Mouse (Mus musculus) hindbrain, embryonic 16.5 days (tissue): ENCODE measurements around the gene Lekr1. TPM values are rescaled to one million over a fixed set of nuclear protein-coding genes. Genes with fewer than 3 reads are reported as not detected.
"Not testable (repeated sequence)": the region's sequence is repeated elsewhere in the genome, so short reads cannot be mapped to it uniquely, and the experiment has no call there.

Source experiments
- ATAC-seq: fragments of 200-750 bp; cut with Nextera tagmentation; 2 replicates; pipeline ENCODE4 v1.8.0; 2017; ENCODE audit warnings: moderate TSS enrichment, moderate library complexity
- H3K27ac ChIP-seq: fragments of 300-500 bp; sonication (generic); 2 replicates; pipeline ENCODE4 v1.5.1; 2014; ENCODE audit warnings: low read depth, mild to moderate bottlenecking, control low read depth, low read length, moderate library complexity
- H3K27me3 ChIP-seq: fragments of 300-500 bp; sonication (generic); replicated peaks from 2 replicates; pipeline ENCODE4 v1.6.1; 2014; ENCODE audit warnings: low read length; ENCODE audit not compliant: control insufficient read depth, insufficient read depth
- H3K36me3 ChIP-seq: fragments of 300-500 bp; sonication (generic); 2 replicates; pipeline ENCODE4 v1.6.1; 2014; ENCODE audit warnings: mild to moderate bottlenecking, low read length, moderate library complexity, mixed read lengths; ENCODE audit not compliant: control insufficient read depth, insufficient read depth
- H3K4me1 ChIP-seq: fragments of 300-500 bp; sonication (generic); 2 replicates; pipeline ENCODE4 v1.6.1; 2014; ENCODE audit warnings: low read depth, low read length; ENCODE audit not compliant: control insufficient read depth, insufficient read depth
- H3K4me2 ChIP-seq: fragments of 300-500 bp; sonication (generic); 2 replicates; pipeline ENCODE4 v1.6.1; 2014; ENCODE audit warnings: mild to moderate bottlenecking, low read length, control low read depth, moderate library complexity
- H3K4me3 ChIP-seq: fragments of 300-500 bp; sonication (generic); 2 replicates; pipeline ENCODE4 v1.5.1; 2014; ENCODE audit warnings: mild to moderate bottlenecking, low read length, control low read depth, moderate library complexity
- H3K9ac ChIP-seq: fragments of 300-500 bp; sonication (generic); 2 replicates; pipeline ENCODE4 v1.6.1; 2014; ENCODE audit warnings: low read depth, mild to moderate bottlenecking, control low read depth, low read length, moderate library complexity
- H3K9me3 ChIP-seq: fragments of 300-500 bp; sonication (generic); 2 replicates; pipeline ENCODE4 v1.6.1; 2014; ENCODE audit warnings: mild to moderate bottlenecking, low read length, moderate library complexity; ENCODE audit not compliant: control insufficient read depth
- WGBS: fragments of 180-500 bp; shearing (Covaris S2); extraction: QIAGEN DNeasy Blood & Tissue Kit; methylation state at CpG from one replicate; pipeline ENCODE4 v1.1.7; 2014; 5-methylcytosine and 5-hydroxymethylcytosine counted together
- polyA plus RNA-seq: library from polyadenylated mRNA; unstranded; fragments of >200 nt; fragmentation: Nextera tagmentation; extraction: Ambion mirVana; gene quantifications from 2 replicates; pipeline ENCODE4 v1.2.1, GENCODE M21; 2015

Lekr1 gene
- polyA plus RNA-seq, 1 experiment from 2014 or later = 7.2 TPM

DNA sequence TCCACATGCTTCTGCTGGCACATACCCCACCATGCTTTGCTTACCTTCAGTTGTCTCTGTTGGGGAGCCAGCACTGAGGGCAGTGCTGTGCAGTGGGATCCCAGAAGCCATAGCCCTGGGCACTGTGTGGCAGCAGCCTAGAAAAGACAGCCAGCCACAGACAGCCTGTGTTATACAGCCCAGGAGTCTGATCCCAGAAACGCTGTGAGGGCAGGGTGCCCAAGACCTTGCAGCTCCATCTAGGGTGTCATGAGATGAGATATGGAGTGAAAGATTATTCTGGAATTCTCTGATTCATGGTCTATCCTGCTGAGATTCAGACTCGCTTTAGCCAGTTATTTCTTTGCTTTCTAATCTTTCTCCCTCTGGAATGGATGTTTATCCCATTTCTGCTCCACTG lies 51.4 kb downstream of the Lekr1 start:
- Histone ChIP-seq H3K9me3 (no peaks in the 10 kb centered on the region), H3K4me1 (no peaks in the 10 kb centered on the region), H3K4me3 (no peak overlapping the region), H3K4me2 (no peak overlapping the region), H3K27ac (no peak overlapping the region), H3K36me3 (no peaks in the 10 kb centered on the region), H3K9ac (no peak overlapping the region), H3K27me3 (no peaks in the 10 kb centered on the region)
- ATAC-seq = no peak; the same call in 1 of the 2 replicates
- WGBS = 78% methylated on average over 2 of the region's 2 CpGs

- Histone ChIP-seq H3K4me1 (no peaks in the 10 kb centered on the region), H3K4me3 (no peak overlapping the region), H3K9me3 (no peaks in the 10 kb centered on the region), H3K9ac (no peak overlapping the region), H3K27ac (no peak overlapping the region), H3K27me3 (no peaks in the 10 kb centered on the region), H3K4me2 (no peak overlapping the region), H3K36me3 (no peaks in the 10 kb centered on the region)
- WGBS = 83% methylated on average over 4 of the region's 4 CpGs
- ATAC-seq = no peak
Measured at GRCm38 (mm10) chr3:65722897-65723296, 56.9 kb downstream of the Lekr1 start.

DNA sequence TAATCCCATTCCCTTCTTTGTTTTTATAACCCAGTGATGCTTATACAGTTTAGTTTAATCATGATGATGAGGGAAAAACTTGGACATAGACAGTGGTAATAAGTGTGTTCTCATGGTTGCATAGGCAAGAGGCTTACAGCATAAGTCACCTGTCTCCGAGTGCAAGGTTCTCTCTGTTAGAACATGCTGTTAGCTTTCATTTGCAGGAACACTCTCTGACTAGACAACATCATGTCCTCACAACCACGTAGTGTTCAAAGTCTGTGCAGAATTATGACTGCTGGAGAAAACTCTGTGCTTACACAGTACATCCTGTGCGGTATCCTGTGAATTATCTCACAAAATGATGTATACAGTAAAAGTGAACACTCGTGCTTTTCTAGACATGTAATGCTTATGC lies 57.6 kb downstream of the Lekr1 start:
- Histone ChIP-seq H3K9me3 (no peaks in the 10 kb centered on the region), H3K4me3 (no peak overlapping the region), H3K27me3 (no peaks in the 10 kb centered on the region), H3K4me1 (no peaks in the 10 kb centered on the region), H3K4me2 (no peak overlapping the region), H3K36me3 (no peaks in the 10 kb centered on the region), H3K27ac (no peak overlapping the region), H3K9ac (no peak overlapping the region)
- no peak for ATAC-seq
- 90% methylated on average over 4 of the region's 4 CpGs for WGBS

DNA sequence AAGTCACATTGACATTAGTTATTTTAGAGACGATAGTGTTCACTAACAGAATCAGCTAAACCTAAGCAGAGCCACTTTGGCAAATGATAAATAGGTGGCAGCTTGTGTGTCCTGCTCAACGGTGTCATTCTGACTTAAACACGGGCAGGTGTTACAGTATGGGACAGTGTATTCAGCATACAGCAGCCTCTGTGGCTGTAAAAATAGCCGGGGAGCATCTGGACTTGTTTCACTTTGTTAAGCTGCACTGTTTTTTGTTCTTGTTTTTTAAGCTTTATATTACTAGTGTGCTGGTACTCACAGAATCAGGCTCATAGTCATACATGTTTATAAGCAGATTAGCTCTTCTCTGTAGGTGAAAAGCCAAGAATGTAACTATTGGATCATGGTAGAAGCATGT lies 71.8 kb downstream of the Lekr1 start:
- Histone ChIP-seq H3K4me1 (no peaks in the 10 kb centered on the region), H3K9me3 (no peaks in the 10 kb centered on the region), H3K27ac (no peak overlapping the region), H3K9ac (no peak overlapping the region), H3K27me3 (no peaks in the 10 kb centered on the region), H3K4me3 (no peak overlapping the region), H3K4me2 (no peak overlapping the region), H3K36me3 (no peaks in the 10 kb centered on the region)
- WGBS = 81% methylated on average over 4 of the region's 4 CpGs
- ATAC-seq = no peak

DNA sequence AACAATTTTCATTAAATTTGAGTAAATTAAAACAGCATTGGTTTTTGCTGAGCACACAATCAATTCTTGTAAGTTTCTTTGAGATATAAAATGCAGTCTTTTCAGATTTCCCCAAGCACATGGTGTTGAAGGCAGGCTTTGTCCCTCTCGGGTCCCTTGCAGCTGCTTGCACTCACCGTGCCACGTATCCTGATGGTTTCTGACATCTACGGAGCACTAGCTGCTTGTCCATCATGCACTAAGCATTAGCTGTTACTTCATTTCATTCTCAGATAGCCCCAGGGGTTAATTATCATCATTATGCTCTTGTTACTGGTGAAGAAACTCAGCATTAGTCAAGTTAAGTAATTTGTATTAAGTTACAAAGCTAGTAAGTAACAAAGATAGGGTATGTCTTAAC lies 78.9 kb downstream of the Lekr1 start:
- no peaks in the 10 kb centered on the region for H3K9me3 ChIP-seq
- ATAC-seq = no peak
- no peak overlapping the region for H3K4me2 ChIP-seq
- H3K4me1 ChIP-seq = no peaks in the 10 kb centered on the region
- no peak overlapping the region for H3K4me3 ChIP-seq
- H3K36me3 ChIP-seq = no peaks in the 10 kb centered on the region
- no peak overlapping the region for H3K27ac ChIP-seq
- H3K9ac ChIP-seq = no peak overlapping the region
- H3K27me3 ChIP-seq = no peaks in the 10 kb centered on the region
- WGBS = 40% methylated on average over 4 of the region's 4 CpGs

GRCm38 (mm10) chr3:65764511-65765508 lies 98.8 kb downstream of the Lekr1 start:
- Histone ChIP-seq H3K4me1 (peaks cover 4% of the 10 kb centered on the region), H3K36me3 (no peaks in the 10 kb centered on the region), H3K4me3 (no peak overlapping the region), H3K27me3 (no peaks in the 10 kb centered on the region), H3K27ac (no peak overlapping the region), H3K9me3 (no peaks in the 10 kb centered on the region), H3K4me2 (no peak overlapping the region), H3K9ac (no peak overlapping the region)
- peak; percentile 81 for ATAC-seq
- 63% methylated on average over 20 of the region's 20 CpGs for WGBS

- H3K4me3 ChIP-seq = no peak overlapping the region
- H3K36me3 ChIP-seq = no peaks in the 10 kb centered on the region
- peaks cover 4% of the 10 kb centered on the region for H3K4me1 ChIP-seq
- ATAC-seq = no peak
- no peak overlapping the region for H3K27ac ChIP-seq
- no peak overlapping the region for H3K9ac ChIP-seq
- no peaks in the 10 kb centered on the region for H3K9me3 ChIP-seq
- H3K4me2 ChIP-seq = no peak overlapping the region
- no peaks in the 10 kb centered on the region for H3K27me3 ChIP-seq
Measured at GRCm38 (mm10) chr3:65766387-65766786, 100.4 kb downstream of the Lekr1 start.

- no peak overlapping the region for H3K9ac ChIP-seq
- WGBS = 22% methylated on average over 6 of the region's 6 CpGs
- no peaks in the 10 kb centered on the region for H3K36me3 ChIP-seq
- no peak for ATAC-seq
- H3K27ac ChIP-seq = no peak overlapping the region; the same call in 1 of the 2 replicates
- no peak overlapping the region for H3K4me3 ChIP-seq
- no peaks in the 10 kb centered on the region for H3K27me3 ChIP-seq
- peaks cover 4% of the 10 kb centered on the region for H3K4me1 ChIP-seq
- H3K4me2 ChIP-seq = no peak overlapping the region
- no peaks in the 10 kb centered on the region for H3K9me3 ChIP-seq
Measured at GRCm38 (mm10) chr3:65767202-65767862, 101.3 kb downstream of the Lekr1 start.

GRCm38 (mm10) chr3:65769666-65770065 lies 103.6 kb downstream of the Lekr1 start:
- WGBS = 87% methylated on average over 5 of the region's 7 CpGs
- not testable (repeated sequence) for H3K27me3 ChIP-seq, H3K4me3 ChIP-seq, H3K4me2 ChIP-seq, H3K36me3 ChIP-seq, H3K9ac ChIP-seq, H3K4me1 ChIP-seq, ATAC-seq, H3K9me3 ChIP-seq, H3K27ac ChIP-seq
